Mouse (Mus musculus) ovary, postnatal 36 days (tissue): Measurements from ENCODE around the gene Synm.

Experiments used
- DNase-seq: peaks from one replicate; pipeline ENCODE4 v3.0.0; 2022; ENCODE audit warnings: low spot score, mixed read lengths

Gene Synm

DNA sequence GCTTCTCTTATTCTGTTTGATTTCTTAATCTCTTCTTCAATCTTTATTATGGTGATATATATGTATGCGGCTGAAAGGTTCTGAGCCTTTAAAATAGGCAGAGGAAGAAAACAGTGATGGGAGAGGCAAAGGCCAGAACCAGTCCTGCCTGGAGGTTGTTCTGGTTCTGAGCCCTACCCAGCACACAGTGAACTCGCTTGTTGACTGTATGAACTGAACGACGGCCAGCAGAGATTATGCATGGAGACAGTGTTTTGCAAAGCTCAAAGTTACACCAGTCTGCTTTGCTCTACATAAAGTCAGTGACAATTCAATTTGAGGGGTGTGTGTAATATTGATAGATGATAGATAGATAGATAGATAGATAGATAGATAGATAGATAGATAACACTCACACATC lies 60.2 kb downstream of the Synm start:
- DNase-seq = no peak

DNA sequence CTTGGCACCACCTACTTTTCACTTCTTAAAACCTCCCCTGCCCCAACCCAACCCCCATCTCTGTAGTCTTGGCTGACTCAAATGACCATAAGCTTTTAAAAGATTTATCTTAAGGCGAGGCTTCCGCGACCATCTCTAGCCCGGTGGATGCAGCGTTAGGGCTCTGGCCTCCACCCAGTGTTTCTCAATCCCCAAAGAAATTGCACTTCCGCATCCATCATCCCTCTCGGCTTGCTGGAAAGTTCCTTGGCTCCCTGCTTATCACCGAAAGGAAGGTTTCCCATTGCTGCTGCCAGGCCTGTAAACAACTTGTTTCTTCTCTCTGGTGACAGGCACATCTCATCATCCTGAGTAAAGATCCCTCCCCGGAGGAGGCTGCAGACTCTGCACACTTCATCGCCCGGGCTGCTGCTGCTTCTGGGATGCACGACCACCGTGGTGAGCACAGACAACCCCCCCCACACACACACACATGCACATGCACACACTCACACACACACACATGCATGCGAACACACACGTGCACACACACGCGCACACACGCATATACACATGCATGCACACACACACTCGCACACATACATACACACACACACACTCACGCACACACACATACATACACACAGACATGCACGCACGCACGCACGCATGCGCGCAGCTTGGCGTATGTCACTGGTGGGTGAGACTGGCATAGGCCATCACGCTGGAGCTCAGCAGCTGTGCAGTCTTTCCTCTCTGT lies 61.5 kb downstream of the Synm start:
- no peak for DNase-seq

DNA sequence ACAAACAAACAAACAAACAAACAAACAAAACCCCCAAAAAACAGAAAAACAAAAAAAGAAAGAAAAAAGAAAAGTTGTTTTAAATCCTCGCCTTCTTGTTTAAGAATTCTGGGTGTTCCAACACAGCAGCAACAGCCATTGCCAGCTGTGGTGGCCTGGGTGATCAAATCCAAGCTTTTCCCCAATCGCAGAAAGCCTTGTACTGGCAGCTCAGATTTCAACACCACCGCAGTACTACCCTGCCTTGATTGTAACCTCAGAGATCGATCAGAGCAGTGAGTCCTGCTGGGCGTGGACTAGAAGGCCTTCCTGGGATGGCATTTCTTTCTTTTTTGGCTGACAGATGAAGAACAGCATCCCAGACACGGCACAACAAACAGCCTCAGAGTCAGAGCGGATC lies 63.6 kb downstream of the Synm start:
- DNase-seq = no peak

DNA sequence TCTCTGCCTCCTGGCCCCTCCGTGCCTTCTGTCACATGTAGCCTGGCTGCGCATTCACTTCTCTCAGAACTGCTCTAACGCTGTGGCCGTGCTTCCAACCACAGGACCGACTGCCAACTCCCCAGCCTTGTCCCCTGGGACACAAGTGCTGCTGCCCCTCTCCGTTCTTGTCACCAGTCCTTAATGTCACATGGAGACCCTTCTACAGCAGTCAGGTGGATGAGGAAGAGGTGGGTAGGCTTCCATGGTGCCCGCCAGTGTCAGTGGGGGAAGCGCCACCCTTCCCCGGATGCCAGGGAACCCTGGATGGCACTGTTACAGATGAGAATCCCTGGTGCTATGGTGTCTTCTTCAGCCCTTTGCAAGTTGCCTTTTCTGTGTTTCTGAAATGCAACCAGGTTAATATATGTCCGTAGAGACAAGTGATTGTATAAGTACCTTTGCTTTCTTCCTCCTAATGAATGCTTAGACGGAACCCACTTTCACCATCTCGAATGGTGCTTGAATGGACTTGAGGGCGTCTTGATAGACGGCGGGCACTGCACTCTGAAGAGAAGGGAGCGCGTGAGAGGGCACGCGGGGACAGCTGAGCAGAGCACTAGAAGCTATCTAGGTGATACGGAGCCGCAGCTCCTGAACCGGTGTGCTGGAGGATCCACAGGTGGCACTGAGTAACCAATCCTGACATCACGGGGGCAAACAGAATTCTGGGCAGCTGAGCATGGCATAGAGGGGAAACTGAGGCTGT lies 66.6 kb downstream of the Synm start:
- no peak for DNase-seq

DNA sequence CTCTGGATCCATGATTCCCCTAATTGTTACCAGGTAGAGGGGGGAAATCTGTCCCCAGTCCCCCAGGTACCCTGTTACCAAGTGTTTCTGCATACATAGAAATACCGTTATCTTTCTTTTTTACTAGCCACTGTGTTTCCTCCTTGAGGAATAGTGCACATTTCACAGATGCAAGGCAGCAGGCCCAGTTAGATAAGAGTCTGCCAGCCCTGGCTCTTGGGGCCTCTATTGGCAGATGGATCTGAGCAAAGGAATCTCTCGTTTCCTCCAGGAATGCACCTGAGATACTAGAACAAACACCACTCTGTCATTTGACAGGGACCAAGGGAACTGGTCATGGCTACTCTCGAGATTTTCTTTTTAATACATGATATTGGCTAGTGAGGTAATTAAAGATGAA lies 67.4 kb downstream of the Synm start:
- peak; percentile 38 for DNase-seq

DNA sequence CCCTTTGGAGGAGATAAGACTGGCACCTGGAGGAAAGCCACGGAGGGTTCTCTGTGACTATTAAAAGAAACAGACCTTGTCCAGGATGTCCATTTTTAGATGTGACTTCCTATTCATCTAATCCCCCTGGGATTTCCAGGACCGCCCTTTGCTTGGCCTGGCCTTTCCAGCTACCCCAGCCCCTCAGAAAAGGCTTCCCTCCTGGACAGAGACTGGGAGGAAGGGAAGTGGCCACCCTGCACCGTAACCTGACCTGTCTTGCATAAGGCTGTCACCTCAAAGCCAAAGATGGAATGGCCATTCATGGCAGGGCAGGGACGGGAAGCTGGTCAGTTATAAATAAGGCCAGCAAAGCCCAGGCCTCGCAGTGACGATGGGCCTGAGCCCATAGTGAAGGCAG lies 68.5 kb downstream of the Synm start:
- no peak for DNase-seq

DNA sequence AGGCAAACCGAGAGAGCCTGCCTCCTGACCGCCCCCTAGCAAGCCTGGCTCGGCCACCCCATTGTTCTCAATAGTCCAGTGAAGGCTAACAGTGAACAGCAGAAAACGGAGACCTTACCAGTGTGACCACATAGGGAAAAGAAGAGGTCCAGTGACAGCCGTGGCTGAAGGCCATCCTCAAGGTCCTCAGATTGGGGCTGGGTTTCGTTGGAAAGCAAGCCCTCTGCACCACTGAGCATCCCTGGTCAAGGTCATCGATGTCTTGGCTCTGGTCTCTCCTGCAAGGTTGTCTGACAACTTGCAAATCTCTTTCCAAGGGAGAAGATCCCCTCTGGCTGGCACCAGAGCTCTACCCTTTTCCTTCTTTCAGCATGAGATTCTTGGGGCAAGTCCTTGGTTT lies 69.7 kb downstream of the Synm start:
- DNase-seq = no peak

DNA sequence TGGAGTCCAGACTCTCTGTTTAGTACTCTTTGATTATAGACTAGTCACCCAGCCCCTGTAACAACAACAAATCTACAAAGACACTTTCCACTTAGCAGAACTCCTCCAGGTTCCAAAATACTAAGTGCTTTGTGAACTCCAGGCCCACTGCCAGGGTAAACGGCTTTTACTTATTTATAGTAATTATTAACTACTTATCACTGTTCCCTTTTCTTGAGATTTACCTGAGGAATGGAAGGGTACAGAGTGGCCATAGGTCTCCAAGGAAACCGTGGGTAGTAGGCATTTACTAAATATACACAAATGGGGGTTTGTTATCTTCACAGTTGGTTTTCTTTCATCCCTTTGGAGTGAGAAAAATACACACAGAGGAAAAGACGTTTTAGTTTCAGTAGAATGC lies 71.3 kb downstream of the Synm start:
- no peak for DNase-seq

DNA sequence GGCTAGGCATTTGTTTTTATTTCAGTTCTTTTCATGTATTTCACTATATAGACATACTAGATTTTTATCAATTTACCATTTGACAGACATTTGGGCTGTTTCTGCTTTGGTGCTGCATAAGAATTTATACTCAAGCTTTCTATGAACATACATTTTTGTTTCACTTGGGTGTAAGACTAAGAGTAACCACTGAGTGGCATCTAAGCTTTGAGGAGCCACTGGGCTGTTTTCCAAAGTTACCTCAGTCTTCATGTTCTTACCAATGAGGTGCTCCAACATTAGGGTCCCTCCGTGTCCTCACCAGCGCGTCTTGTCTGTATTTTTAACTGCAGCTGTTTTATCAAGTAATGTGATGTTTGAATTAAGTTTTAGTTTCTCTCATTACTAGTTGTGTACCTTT lies 73.0 kb downstream of the Synm start:
- no peak for DNase-seq

DNA sequence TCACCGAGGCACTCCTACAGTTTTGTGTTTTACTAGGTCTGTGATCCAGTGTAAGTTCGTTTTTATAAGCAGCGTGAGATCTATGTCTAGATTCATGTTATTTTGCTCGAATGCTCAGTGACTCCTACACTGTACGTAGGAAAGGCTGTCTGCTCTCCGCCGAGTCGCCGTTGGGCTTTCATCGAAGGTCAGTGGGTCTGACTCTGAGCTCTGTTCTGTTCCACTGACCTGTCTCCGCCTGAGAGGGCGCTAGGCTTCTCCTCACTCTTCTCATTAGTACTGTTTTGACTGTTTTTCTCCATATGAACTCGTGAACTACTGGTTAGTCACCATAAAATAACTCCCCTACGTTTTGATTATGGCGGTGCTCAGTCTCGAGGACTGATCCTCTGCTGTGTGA lies 76.5 kb downstream of the Synm start:
- peak; percentile 42 for DNase-seq

DNA sequence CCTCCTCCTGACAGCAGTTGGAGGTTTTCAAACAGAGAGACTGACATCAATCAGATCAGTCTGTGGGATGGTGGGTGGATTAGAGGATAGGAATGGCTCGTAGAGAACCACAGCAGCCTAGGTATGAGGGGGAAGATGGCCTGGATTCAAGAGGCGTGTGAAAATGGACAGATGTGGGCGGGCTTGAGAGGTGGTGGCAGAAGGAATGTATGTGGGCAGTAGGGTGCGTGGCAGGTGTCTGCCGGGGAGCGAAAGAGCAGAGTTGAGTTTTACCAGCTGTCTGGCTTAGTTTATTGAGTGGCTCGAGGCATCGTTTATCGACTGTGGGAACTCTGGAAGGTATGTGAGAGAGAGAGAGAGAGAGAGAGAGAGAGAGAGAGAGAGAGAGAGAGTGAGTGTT lies 78.5 kb downstream of the Synm start:
- DNase-seq = no peak
